ENCODE assay signal across 30 mouse cellular contexts in genomic region chr4:52821375-52821774, GRCm38 (mm10). TPM values are rescaled to one million over a fixed set of nuclear protein-coding genes. Genes with fewer than 3 reads are reported as not detected.
A peak's percentile ranks its signal among the peaks of the same experiment; 100 is the strongest.
DNase-seq lines count a peak whose midpoint lies in the region; ATAC-seq and TF ChIP-seq lines count a peak whose summit lies in the region.
"Had no signal": no experiment of that assay in that cellular context is flagged by ENCODE, and none has a peak within 500 bp of the region (broad histone marks: within the 10 kb centered on the region; RNA-seq: fewer than 3 reads in every experiment).

No protein-coding gene starts in this region.

- DNase-seq in frontal cortex, postnatal 36 days (ENCODE audit: low spot score in 2 of 2) = no peak
- peak; percentile 9 for DNase-seq in layer of hippocampus, adult 9-11 months
- no peak for DNase-seq in layer of hippocampus, adult 8-10 months (ENCODE audit: low spot score in 2 of 2)
- DNase-seq in testis, postnatal 10 days (ENCODE audit: low spot score) = no peak
- DNase-seq: adrenal gland, adult 8-10 months; adrenal gland, postnatal 25 days; cerebellum, adult 18-20 months; cerebellum, adult 9-10 months; cerebellum, postnatal 14 days; gastrocnemius, postnatal 25 days; heart, adult 2 months had no signal

- H3K27me3 ChIP-seq in testis, adult 2 months (ENCODE audit: control insufficient read depth, insufficient read depth, low read length) = no peaks in the 10 kb centered on the region
- H3K27me3 ChIP-seq: forebrain, embryonic 13.5 days; heart, embryonic 13.5 days; hindbrain, embryonic 12.5 days; hindbrain, embryonic 15.5 days had no signal

- peak; percentile 69; the same call in 1 of the 2 replicates for ATAC-seq in frontal cortex, adult (ENCODE audit: low TSS enrichment)
- ATAC-seq: activated CD4-positive, CD25-positive, alpha-beta regulatory T cell, adult 4 months; forebrain, embryonic 13.5 days; forebrain, embryonic 16.5 days had no signal

- H3K36me3 ChIP-seq in testis, adult 2 months (ENCODE audit: control insufficient read depth, insufficient read depth, low read length) = no peaks in the 10 kb centered on the region
- H3K36me3 ChIP-seq: forebrain, embryonic 10.5 days; heart, embryonic 10.5 days; heart, embryonic 13.5 days; hindbrain, embryonic 12.5 days; hindbrain, embryonic 15.5 days had no signal

- TF ChIP-seq POLR2A in testis, adult 2 months (IDR thresholded peaks at IDR 0.05; ENCODE audit: control insufficient read depth, low read depth, low read length) = no peak

- TF ChIP-seq CTCF in testis, adult 2 months (IDR thresholded peaks at IDR 0.05; ENCODE audit: control insufficient read depth, insufficient read depth, insufficient replicate concordance, low read depth, low read length) = no peak

- H3K4me1 ChIP-seq in testis, adult 2 months (ENCODE audit: control insufficient read depth, insufficient read depth, low read length) = peaks cover 4% of the 10 kb centered on the region
- H3K4me1 ChIP-seq: forebrain, embryonic 10.5 days; forebrain, embryonic 13.5 days; heart, embryonic 10.5 days; heart, embryonic 13.5 days; hindbrain, embryonic 12.5 days; hindbrain, embryonic 15.5 days had no signal

- H3K27ac ChIP-seq in testis, adult 2 months (ENCODE audit: control insufficient read depth, insufficient read depth, low read depth, low read length) = no peak overlapping the region
- H3K27ac ChIP-seq: forebrain, embryonic 10.5 days; forebrain, embryonic 13.5 days; heart, adult 2 months; heart, embryonic 10.5 days; heart, embryonic 13.5 days; hindbrain, embryonic 12.5 days; hindbrain, embryonic 15.5 days had no signal

- peak overlapping the region; percentile 43 for H3K4me3 ChIP-seq in testis, adult 2 months (ENCODE audit: control insufficient read depth, low read depth, low read length)
- H3K4me3 ChIP-seq: forebrain, embryonic 10.5 days; forebrain, embryonic 13.5 days; heart, adult 2 months; heart, embryonic 10.5 days; heart, embryonic 13.5 days; hindbrain, embryonic 12.5 days; hindbrain, embryonic 15.5 days had no signal

RNA-seq across cellular contexts. Expression of gene Olfr275, which starts 7.0 kb away (rescaled TPM):
- not detected for total RNA-seq in layer of hippocampus, adult 8-10 months (2022)
- polyA plus RNA-seq in testis, adult 2 months (2012; rRNA removed) = 1.5 and 2.0 TPM in 2 replicates
- total RNA-seq: adrenal gland, adult 8-10 months; adrenal gland, postnatal 25 days; ES-E14; gastrocnemius, adult 8-10 months; gastrocnemius, postnatal 25 days; heart, adult 2 months; heart, postnatal 25 days; hematopoietic stem cell, adult 5-6 weeks had no signal
- polyA plus RNA-seq: activated CD4-positive, CD25-positive, alpha-beta regulatory T cell, adult 4 months; embryonic facial prominence, embryonic 11.5 days; embryonic facial prominence, embryonic 14.5 days; forebrain, embryonic 10.5 days; forebrain, embryonic 13.5 days; forebrain, embryonic 16.5 days; frontal cortex, adult 2 months; gonadal fat pad, adult 2 months; heart, adult 2 months; heart, embryonic 10.5 days; heart, embryonic 13.5 days; heart, embryonic 16.5 days; hindbrain, embryonic 12.5 days; hindbrain, embryonic 15.5 days had no signal

RNA-seq across cellular contexts. Expression of gene Olfr273, which starts 37.7 kb away (rescaled TPM):
- not detected for total RNA-seq in layer of hippocampus, adult 8-10 months (2022)
- polyA plus RNA-seq in testis, adult 2 months (2012; rRNA removed) = not detected in 2 replicates
- total RNA-seq: adrenal gland, adult 8-10 months; adrenal gland, postnatal 25 days; ES-E14; gastrocnemius, adult 8-10 months; gastrocnemius, postnatal 25 days; heart, adult 2 months; heart, postnatal 25 days; hematopoietic stem cell, adult 5-6 weeks had no signal
- polyA plus RNA-seq: embryonic facial prominence, embryonic 11.5 days; embryonic facial prominence, embryonic 14.5 days; forebrain, embryonic 10.5 days; forebrain, embryonic 13.5 days; forebrain, embryonic 16.5 days; frontal cortex, adult 2 months; gonadal fat pad, adult 2 months; heart, adult 2 months; heart, embryonic 10.5 days; heart, embryonic 13.5 days; heart, embryonic 16.5 days; hindbrain, embryonic 12.5 days; hindbrain, embryonic 15.5 days had no signal
